Mouse (Mus musculus): Measurements from ENCODE around the gene Cd3eap. TPM values are rescaled to one million over a fixed set of nuclear protein-coding genes. Genes with fewer than 3 reads are reported as not detected.

Gene Cd3eap
- polyA plus RNA-seq, 1 experiment = 7.5 TPM

GRCm38 (mm10) chr7:19365376-19365775, 6.1 kb upstream of the Cd3eap start:
- no peak overlapping the region for H3K27ac ChIP-seq (ENCODE audit: control insufficient read depth, insufficient read depth, low read length)
- no peak overlapping the region for H3K4me3 ChIP-seq (ENCODE audit: control insufficient read depth, insufficient read depth, low read length)
- DNase-seq = no peak
- WGBS = 87% methylated on average over 4 of the region's 4 CpGs
- no peaks in the 10 kb centered on the region for H3K36me3 ChIP-seq (ENCODE audit: control insufficient read depth, insufficient read depth, low read length)
- H3K27me3 ChIP-seq (ENCODE audit: control insufficient read depth, insufficient read depth, low read length) = no peaks in the 10 kb centered on the region; the same call in 1 of the 2 replicates
- no peak for TF ChIP-seq CTCF (IDR thresholded peaks at IDR 0.05; ENCODE audit: borderline replicate concordance, control insufficient read depth, extremely low read depth, insufficient read depth, low read length, poor library complexity)
- TF ChIP-seq POLR2A (IDR thresholded peaks at IDR 0.05; ENCODE audit: control insufficient read depth, extremely low read depth, insufficient read depth, low read length, poor library complexity) = no peak
- H3K4me1 ChIP-seq (replicated peaks; ENCODE audit: control insufficient read depth, insufficient read depth, low read length) = peaks cover 16% of the 10 kb centered on the region

GRCm38 (mm10) chr7:19363881-19364280, 4.6 kb upstream of the Cd3eap start:
- Histone ChIP-seq H3K27ac (ENCODE audit: control insufficient read depth, insufficient read depth, low read length) (no peak overlapping the region), H3K27me3 (ENCODE audit: control insufficient read depth, insufficient read depth, low read length) (no peaks in the 10 kb centered on the region; the same call in 1 of the 2 replicates), H3K4me1 (replicated peaks; ENCODE audit: control insufficient read depth, insufficient read depth, low read length) (peaks cover 18% of the 10 kb centered on the region), H3K4me3 (ENCODE audit: control insufficient read depth, insufficient read depth, low read length) (no peak overlapping the region), H3K36me3 (ENCODE audit: control insufficient read depth, insufficient read depth, low read length) (no peaks in the 10 kb centered on the region)
- TF ChIP-seq CTCF (IDR thresholded peaks at IDR 0.05; ENCODE audit: borderline replicate concordance, control insufficient read depth, extremely low read depth, insufficient read depth, low read length, poor library complexity) = peak; percentile 93
- no peak for TF ChIP-seq POLR2A (IDR thresholded peaks at IDR 0.05; ENCODE audit: control insufficient read depth, extremely low read depth, insufficient read depth, low read length, poor library complexity)
- DNase-seq = peak; percentile 73
- WGBS = 11% methylated on average over 18 of the region's 18 CpGs

GRCm38 (mm10) chr7:19362276-19362675, 3.0 kb upstream of the Cd3eap start:
- Histone ChIP-seq H3K27ac (ENCODE audit: control insufficient read depth, insufficient read depth, low read length) (no peak overlapping the region), H3K4me3 (ENCODE audit: control insufficient read depth, insufficient read depth, low read length) (no peak overlapping the region), H3K27me3 (ENCODE audit: control insufficient read depth, insufficient read depth, low read length) (no peaks in the 10 kb centered on the region; the same call in 1 of the 2 replicates), H3K4me1 (replicated peaks; ENCODE audit: control insufficient read depth, insufficient read depth, low read length) (peaks cover 22% of the 10 kb centered on the region), H3K36me3 (ENCODE audit: control insufficient read depth, insufficient read depth, low read length) (no peaks in the 10 kb centered on the region)
- 87% methylated on average over 4 of the region's 4 CpGs for WGBS
- TF ChIP-seq CTCF (IDR thresholded peaks at IDR 0.05; ENCODE audit: borderline replicate concordance, control insufficient read depth, extremely low read depth, insufficient read depth, low read length, poor library complexity) = no peak
- no peak for DNase-seq

GRCm38 (mm10) chr7:19361720-19362119, 2.4 kb upstream of the Cd3eap start:
- peak overlapping the region; percentile 43; the same call in 1 of the 2 replicates for H3K4me3 ChIP-seq (ENCODE audit: control insufficient read depth, insufficient read depth, low read length)
- no peaks in the 10 kb centered on the region for H3K36me3 ChIP-seq (ENCODE audit: control insufficient read depth, insufficient read depth, low read length)
- DNase-seq = peak; percentile 81
- H3K27me3 ChIP-seq (ENCODE audit: control insufficient read depth, insufficient read depth, low read length) = no peaks in the 10 kb centered on the region; the same call in 1 of the 2 replicates
- peaks cover 22% of the 10 kb centered on the region for H3K4me1 ChIP-seq (replicated peaks; ENCODE audit: control insufficient read depth, insufficient read depth, low read length)
- WGBS = 10% methylated on average over 16 of the region's 16 CpGs
- H3K27ac ChIP-seq (ENCODE audit: control insufficient read depth, insufficient read depth, low read length) = peak overlapping the region; percentile 4; the same call in 1 of the 2 replicates
- TF ChIP-seq CTCF (IDR thresholded peaks at IDR 0.05; ENCODE audit: borderline replicate concordance, control insufficient read depth, extremely low read depth, insufficient read depth, low read length, poor library complexity) (peak; percentile 89), POLR2A (IDR thresholded peaks at IDR 0.05; ENCODE audit: control insufficient read depth, extremely low read depth, insufficient read depth, low read length, poor library complexity) (0 out of 2 replicates have a peak, but pooled peaks have one; percentile 32)

GRCm38 (mm10) chr7:19360944-19361343, 1.7 kb upstream of the Cd3eap start:
- 1% methylated on average over 27 of the region's 27 CpGs for WGBS
- H3K27ac ChIP-seq (ENCODE audit: control insufficient read depth, insufficient read depth, low read length) = no peak overlapping the region
- no peaks in the 10 kb centered on the region; the same call in 1 of the 2 replicates for H3K27me3 ChIP-seq (ENCODE audit: control insufficient read depth, insufficient read depth, low read length)
- no peak for TF ChIP-seq CTCF (IDR thresholded peaks at IDR 0.05; ENCODE audit: borderline replicate concordance, control insufficient read depth, extremely low read depth, insufficient read depth, low read length, poor library complexity)
- no peak for TF ChIP-seq POLR2A (IDR thresholded peaks at IDR 0.05; ENCODE audit: control insufficient read depth, extremely low read depth, insufficient read depth, low read length, poor library complexity)
- H3K4me3 ChIP-seq (ENCODE audit: control insufficient read depth, insufficient read depth, low read length) = peak overlapping the region; percentile 43
- DNase-seq = peak; percentile 52
- no peaks in the 10 kb centered on the region for H3K36me3 ChIP-seq (ENCODE audit: control insufficient read depth, insufficient read depth, low read length)
- H3K4me1 ChIP-seq (replicated peaks; ENCODE audit: control insufficient read depth, insufficient read depth, low read length) = peaks cover 22% of the 10 kb centered on the region

GRCm38 (mm10) chr7:19359892-19360641, 784 bp upstream of the Cd3eap start:
- Histone ChIP-seq H3K36me3 (ENCODE audit: control insufficient read depth, insufficient read depth, low read length) (no peaks in the 10 kb centered on the region), H3K4me1 (replicated peaks; ENCODE audit: control insufficient read depth, insufficient read depth, low read length) (peaks cover 22% of the 10 kb centered on the region), H3K27me3 (ENCODE audit: control insufficient read depth, insufficient read depth, low read length) (no peaks in the 10 kb centered on the region; the same call in 1 of the 2 replicates), H3K27ac (ENCODE audit: control insufficient read depth, insufficient read depth, low read length) (no peak overlapping the region), H3K4me3 (ENCODE audit: control insufficient read depth, insufficient read depth, low read length) (peak overlapping the region; percentile 40)
- TF ChIP-seq POLR2A (IDR thresholded peaks at IDR 0.05; ENCODE audit: control insufficient read depth, extremely low read depth, insufficient read depth, low read length, poor library complexity) (no peak), CTCF (IDR thresholded peaks at IDR 0.05; ENCODE audit: borderline replicate concordance, control insufficient read depth, extremely low read depth, insufficient read depth, low read length, poor library complexity) (no peak)
- DNase-seq = peak; percentile 59
- WGBS = 1% methylated on average over 45 of the region's 45 CpGs
